Mouse (Mus musculus) brown adipose tissue, adult 24 weeks (tissue): Measurements from ENCODE around the gene Nrxn1. TPM values are rescaled to one million over a fixed set of nuclear protein-coding genes. Genes with fewer than 3 reads are reported as not detected.
"Not testable (repeated sequence)": the region's sequence is repeated elsewhere in the genome, so short reads cannot be mapped to it uniquely, and the experiment has no call there.

ENCODE experiments used
- H3K27ac ChIP-seq: fragments of 200-500 bp; replicated peaks from 2 replicates; pipeline ENCODE4 v1.5.1; 2012; ENCODE audit warnings: low read depth, mild to moderate bottlenecking, low read length
- H3K4me1 ChIP-seq: fragments of 200-500 bp; 2 replicates; pipeline ENCODE4 v1.6.1; 2012; ENCODE audit warnings: low read length, mixed read lengths; ENCODE audit not compliant: control insufficient read depth, insufficient read depth, insufficient read length
- H3K4me3 ChIP-seq: fragments of 200-500 bp; 2 replicates; pipeline ENCODE4 v1.5.1; 2012; ENCODE audit warnings: low read depth, mild to moderate bottlenecking, low read length, moderate library complexity; ENCODE audit not compliant: insufficient read depth
- polyA plus RNA-seq: library from polyadenylated mRNA; stranded (reverse); fragments of >200 nt; gene quantifications from 2 replicates; pipeline ENCODE4 v1.2.4, GENCODE M21; 2012; ENCODE audit not compliant: missing spikeins, insufficient read depth, insufficient read length

Gene Nrxn1
- polyA plus RNA-seq, 1 experiment, result 0.67 TPM

DNA sequence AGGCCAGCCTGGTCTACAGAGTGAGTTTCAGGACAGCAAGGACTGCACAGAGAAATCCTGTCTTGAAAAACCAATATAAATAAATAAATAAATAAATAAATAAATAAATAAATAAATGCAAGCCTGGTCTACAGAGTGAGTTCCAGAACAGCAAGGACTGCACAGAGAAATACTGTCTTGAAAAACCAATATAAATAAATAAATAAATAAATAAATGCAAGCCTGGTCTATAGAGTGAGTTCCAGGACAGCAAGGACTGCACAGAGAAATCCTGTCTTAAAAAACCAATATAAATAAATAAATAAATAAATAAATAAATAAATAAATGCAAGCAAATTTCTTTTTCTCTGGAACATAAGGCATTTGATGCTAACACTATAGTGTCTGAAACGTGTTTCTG lies 857.2 kb downstream of the Nrxn1 start:
- H3K4me3 ChIP-seq, H3K27ac ChIP-seq, H3K4me1 ChIP-seq: not testable (repeated sequence)

DNA sequence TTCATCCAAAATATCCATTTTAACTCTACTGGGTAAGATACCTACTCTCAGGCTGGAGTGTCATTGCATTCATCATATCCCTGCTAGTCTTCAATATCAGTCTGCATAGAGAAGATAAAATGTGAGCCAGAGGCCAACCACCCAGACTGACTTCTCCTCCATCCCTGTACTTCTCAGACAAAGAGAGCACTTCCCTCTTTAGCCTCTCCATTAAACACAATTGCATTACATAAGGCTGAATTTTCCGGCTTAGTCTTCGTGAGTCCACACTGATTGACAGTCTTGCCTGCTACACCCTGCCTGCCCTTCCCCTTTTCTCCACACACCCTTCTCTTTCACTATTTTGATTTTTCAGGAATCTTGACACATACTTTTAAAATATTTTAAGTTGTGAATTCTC lies 858.1 kb downstream of the Nrxn1 start:
- no peak overlapping the region for H3K27ac ChIP-seq
- H3K4me1 ChIP-seq, result no peaks in the 10 kb centered on the region
- H3K4me3 ChIP-seq, result no peak overlapping the region

DNA sequence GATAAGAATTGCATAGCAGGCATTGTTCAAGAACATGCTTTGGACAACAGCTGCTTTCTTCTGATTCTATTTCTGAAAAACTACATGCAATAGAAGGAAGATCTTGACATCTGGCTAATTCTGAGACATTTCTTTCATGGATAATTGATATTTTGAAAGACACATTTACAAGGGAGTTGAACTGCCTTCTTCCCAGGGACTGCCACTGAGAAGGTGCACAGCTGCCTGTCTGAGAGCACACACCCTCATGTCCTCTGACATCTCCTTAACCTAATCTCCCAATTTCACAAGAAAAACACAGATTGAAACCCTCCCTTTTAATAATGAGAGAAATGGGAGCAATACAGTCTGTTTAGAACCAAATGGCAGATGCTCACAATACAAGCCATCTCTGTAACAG lies 884.3 kb downstream of the Nrxn1 start:
- H3K27ac ChIP-seq, result no peak overlapping the region
- H3K4me1 ChIP-seq, result no peaks in the 10 kb centered on the region
- H3K4me3 ChIP-seq, result no peak overlapping the region

DNA sequence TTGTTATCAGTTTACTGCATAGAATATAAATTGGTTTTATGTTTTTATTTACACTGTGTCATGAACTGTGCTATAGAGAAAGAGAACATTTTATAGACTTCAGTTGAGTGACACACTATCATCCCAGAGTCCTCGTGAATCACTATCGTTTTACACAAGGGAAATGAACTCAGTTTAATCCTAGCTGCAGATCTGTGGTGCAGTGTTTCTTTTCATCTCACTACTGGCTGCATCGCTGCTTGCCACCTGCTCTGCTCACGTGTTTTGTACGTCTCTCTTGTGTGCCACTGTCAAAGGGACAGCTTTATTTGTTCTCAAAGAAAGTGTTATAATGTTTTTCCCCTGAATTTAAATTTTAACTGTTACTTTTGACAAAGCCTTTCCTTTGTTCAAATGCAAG lies 885.3 kb downstream of the Nrxn1 start:
- Histone ChIP-seq H3K27ac (no peak overlapping the region), H3K4me3 (no peak overlapping the region), H3K4me1 (no peaks in the 10 kb centered on the region)

DNA sequence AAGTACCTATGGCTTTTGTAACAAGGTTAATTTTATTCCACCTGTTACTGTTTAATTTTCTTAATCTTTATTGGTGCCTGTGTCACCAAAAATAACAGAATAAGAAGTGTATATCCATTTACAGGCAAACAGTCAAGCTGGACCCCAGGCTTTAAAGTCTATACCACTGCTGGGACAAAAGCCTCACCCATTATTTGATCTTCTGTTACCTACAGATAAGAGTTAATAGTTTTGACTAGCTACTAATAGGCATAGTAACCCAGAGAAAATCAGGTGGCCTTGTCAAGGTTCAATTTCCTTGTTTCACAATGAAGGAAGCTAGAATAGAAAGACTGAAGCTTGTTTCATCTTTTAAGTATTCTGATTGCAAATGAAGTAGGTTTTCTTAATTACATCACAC lies 888.9 kb downstream of the Nrxn1 start:
- Histone ChIP-seq H3K4me3 (no peak overlapping the region), H3K27ac (no peak overlapping the region), H3K4me1 (no peaks in the 10 kb centered on the region)

DNA sequence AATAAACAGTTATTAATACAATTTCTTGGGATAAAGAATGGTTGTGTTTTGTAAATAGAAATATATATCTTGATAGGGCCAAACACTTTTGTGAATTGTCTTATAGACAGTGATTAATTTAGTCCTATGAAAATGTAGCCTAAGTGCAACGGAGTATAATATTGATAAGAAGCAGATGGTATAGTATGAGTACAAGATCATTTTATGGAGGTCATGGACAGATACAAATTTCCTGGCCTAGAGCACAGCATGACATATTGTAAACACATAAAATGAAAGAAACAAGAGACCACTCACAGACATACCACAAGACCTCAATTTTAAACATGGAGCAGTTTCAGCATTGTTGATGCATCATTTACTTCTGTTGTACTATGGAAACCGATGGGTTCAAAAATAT lies 890.1 kb downstream of the Nrxn1 start:
- H3K27ac ChIP-seq, result no peak overlapping the region

DNA sequence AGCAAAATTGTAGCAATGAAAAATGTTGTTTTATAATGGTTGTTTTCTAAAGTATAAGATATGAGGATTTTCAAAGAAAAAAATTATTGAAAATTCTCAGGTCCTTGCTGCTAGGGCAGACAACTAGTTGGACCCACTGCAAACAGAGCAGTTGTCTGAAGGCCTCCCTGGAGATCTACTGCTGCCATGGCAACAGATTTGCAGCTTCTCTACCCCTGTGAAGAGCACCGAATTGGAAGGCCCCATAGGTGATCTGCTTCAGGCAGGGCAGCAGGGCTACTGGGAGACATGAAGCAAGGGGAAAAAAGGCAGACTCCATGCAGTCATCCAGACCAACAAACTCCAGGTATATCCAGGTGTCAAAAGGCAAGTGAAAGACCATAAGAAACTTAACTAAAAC lies 896.1 kb downstream of the Nrxn1 start:
- Histone ChIP-seq H3K4me3 (no peak overlapping the region), H3K4me1 (no peaks in the 10 kb centered on the region), H3K27ac (no peak overlapping the region)

More for the DNA sequence above, 890.1 kb downstream of the Nrxn1 start:
- no peak overlapping the region for H3K4me3 ChIP-seq
- H3K4me1 ChIP-seq, result no peaks in the 10 kb centered on the region

DNA sequence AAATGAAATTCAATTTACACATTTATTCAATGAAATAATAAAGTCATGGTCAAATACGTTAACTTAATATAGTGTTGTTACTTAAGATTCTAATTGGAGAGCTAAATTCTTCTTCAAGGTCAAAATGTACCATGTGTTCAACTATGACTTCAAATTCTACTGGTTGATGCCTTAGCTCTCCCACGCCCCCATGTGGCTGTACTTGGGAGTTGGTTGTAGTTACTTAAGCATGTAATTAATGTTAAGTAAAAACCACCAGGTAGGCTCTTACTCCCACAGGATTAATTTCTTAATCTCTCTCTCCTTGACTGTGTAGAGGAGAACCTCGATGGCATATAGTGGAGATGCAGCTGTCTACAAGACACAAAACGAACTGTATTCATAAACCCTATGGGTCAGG lies 951.3 kb downstream of the Nrxn1 start:
- Histone ChIP-seq H3K4me1 (no peaks in the 10 kb centered on the region), H3K27ac (no peak overlapping the region), H3K4me3 (no peak overlapping the region)

DNA sequence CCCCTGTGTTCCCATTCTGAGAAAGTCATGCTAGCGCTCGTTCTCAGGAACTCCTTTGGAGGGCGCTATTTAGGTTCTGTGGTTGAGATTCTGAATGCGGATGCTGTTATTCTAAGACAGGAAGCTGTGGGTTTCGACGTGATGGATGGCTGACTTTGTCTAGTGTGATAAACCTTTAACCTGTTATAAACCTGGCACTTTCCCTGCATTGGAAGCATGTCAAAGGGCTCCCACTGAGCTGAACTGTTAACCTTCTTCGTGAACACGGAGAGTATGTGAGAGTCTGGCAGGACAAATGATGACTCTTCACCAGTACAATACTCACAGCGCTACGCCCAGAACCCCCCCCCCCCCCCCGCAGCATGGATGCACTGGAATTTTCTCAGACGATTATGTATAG lies 962.0 kb downstream of the Nrxn1 start:
- Histone ChIP-seq H3K4me1 (no peaks in the 10 kb centered on the region), H3K27ac (no peak overlapping the region), H3K4me3 (no peak overlapping the region)

DNA sequence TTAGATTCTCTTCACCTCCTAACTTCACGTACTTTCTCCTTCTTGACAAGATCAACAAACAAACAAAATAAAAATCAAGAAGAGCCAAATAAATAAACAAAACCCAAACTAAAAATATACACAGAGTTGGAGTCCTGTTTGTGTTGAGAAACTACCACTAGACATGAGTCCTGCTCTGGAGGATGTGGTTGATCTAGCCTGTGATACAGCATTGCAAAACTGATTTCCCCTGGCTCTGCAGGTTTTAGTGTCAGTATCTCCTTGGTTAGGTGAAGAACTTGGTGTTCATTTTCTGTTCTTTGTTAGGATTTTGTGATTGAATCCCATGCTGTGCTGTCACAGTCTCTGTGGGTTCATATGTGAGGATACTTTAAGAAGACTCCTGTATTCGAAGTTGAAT lies 963.7 kb downstream of the Nrxn1 start:
- Histone ChIP-seq H3K27ac (no peak overlapping the region), H3K4me1 (no peaks in the 10 kb centered on the region), H3K4me3 (no peak overlapping the region)

DNA sequence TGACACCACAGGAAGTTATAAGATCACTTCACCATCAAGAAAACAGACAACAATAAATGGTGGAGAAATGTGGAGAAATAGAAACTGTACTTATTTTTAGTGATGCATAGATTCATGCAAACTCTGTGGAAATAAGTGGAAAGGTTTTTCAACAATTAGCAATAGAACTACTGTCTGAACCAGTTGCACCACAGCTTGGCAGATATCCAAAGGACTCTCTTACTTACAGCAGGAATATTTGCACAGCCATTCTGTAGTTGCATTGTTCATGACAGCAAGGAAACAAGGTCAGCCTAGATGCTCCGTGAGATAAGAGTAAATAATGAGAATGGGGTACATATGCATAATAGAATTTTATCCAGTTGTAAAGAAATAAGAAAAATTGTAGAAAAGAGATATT lies 965.3 kb downstream of the Nrxn1 start:
- Histone ChIP-seq H3K4me3 (no peak overlapping the region), H3K27ac (no peak overlapping the region), H3K4me1 (no peaks in the 10 kb centered on the region)

DNA sequence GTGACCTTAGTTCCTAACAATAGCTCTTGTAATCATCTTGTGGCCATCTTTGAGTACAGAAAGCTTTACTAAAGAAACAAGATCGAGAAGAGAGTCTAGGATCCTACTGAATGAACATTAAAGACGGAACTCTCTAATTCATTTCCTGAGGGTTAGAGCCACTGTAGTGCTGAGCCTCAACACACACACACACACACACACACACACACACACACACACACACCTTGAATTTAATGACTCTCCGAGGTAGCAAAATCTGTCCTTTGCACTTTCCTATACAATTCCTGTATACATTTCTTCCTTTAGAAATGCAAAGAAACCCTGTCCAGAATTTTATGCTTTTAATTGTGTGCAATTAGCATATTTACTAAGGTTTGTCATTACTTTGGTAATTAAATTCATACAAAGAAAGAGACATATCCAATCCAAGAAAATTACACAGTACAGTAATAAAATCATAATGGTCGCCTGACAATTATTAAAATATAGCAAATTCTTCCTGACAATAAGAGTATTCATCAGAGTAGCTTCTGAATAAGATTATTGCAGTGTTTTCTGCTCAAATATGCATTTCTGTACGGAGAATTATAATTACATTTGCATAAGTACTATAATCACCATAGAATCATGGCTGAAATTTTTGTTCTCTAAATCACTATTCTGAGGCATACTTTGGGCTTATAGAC lies 969.9 kb downstream of the Nrxn1 start:
- Histone ChIP-seq H3K4me3 (no peak overlapping the region), H3K4me1 (no peaks in the 10 kb centered on the region), H3K27ac (no peak overlapping the region)

DNA sequence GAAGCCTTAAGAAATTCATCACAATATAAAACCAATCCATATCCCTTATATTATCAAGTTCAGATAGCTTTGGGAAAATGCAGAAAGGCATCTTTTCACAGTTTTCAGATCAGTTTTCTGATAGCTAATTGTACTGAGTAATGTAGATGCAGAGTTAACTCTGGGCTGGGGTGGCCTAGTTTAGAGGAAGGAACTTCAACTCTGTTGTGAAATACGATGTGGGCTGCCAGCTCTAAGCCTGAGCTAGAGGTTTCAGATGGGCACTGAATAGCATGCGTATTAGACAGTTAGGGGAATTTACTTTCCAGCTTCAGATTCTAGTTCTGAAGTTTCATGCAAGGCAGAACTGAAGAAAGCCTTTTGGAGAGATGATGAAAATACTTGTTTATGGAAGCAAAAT lies 976.6 kb downstream of the Nrxn1 start:
- H3K4me3 ChIP-seq, result no peak overlapping the region
- no peaks in the 10 kb centered on the region for H3K4me1 ChIP-seq
- no peak overlapping the region for H3K27ac ChIP-seq

DNA sequence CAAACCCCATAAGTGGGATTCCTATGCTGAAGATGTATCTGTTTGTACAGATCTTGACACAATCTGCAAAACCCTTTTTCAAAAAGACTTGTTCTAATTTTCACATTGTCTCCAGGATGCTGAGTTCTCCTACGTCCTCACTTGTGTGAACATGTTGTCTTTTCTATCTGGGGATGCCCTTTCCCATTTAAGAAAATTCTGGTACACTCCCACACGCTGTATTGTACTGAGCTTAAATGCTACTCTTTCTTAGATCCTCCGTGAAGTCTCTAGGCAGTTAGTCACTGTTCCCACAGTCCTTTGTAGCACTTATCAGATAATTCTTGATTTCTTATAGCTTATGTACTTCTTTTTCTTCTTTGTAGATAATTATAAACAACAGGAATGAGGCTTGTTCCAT lies 997.9 kb downstream of the Nrxn1 start:
- Histone ChIP-seq H3K4me3 (no peak overlapping the region), H3K27ac (no peak overlapping the region), H3K4me1 (no peaks in the 10 kb centered on the region)

DNA sequence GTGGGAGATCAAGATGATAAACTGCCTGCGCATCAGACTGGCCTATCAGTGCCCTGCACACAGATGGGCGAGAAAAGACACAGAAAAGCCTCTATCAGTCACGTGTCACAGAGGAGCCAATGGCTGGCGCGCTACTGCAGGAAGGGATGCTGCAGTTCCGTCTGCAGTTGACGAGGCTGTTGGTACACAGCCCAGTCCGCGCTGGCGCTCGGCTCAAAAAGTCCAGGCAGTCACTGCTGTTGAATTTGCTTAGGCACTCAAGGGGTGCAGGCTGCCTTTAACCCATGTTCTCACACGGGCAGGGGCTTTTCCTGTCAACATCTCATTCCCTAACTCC lies 1004.6 kb downstream of the Nrxn1 start:
- H3K4me3 ChIP-seq, result no peak overlapping the region
- no peak overlapping the region for H3K27ac ChIP-seq
- H3K4me1 ChIP-seq, result no peaks in the 10 kb centered on the region

DNA sequence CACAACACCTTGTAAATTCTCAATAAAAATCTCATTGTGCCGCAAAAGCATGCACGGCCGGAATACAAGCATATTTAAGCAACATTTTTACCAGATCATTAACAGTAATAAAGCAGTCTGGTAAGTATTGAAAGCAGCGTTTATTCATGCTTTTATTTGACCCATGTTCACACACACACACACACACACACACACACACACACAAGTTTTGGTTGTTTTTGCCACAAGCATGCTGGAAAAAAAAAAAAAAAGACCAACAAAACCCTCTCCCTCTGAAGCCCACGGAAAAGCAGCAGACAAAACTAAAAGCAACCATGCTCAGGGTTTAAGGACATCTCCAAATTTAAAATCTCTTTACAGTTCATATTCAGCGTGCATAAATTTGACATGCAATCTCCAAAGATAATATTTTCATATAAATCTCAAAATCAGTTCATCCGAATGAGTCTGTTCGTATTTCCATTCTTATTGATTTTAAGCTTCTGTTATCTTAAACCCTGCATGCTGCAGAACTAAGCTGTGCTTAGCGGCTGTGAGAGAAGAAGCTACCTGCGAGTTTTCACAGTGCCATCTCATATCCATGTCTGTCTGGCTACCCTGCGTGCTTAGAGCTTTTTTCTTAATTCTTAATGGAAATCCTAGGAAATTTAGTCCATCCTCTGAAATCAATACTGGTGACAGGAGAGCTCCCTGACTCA lies 1005.1 kb downstream of the Nrxn1 start:
- no peak overlapping the region for H3K27ac ChIP-seq
- H3K4me1 ChIP-seq, result no peaks in the 10 kb centered on the region
- no peak overlapping the region for H3K4me3 ChIP-seq
